Mouse (Mus musculus): ENCODE data around the gene Ppp3ca. TPM values are rescaled to one million over a fixed set of nuclear protein-coding genes. Genes with fewer than 3 reads are reported as not detected.
"Not testable (repeated sequence)": the region's sequence is repeated elsewhere in the genome, so short reads cannot be mapped to it uniquely, and the experiment has no call there.

Ppp3ca gene
- polyA plus RNA-seq, 1 experiment from 2014 or later = 145 TPM

DNA sequence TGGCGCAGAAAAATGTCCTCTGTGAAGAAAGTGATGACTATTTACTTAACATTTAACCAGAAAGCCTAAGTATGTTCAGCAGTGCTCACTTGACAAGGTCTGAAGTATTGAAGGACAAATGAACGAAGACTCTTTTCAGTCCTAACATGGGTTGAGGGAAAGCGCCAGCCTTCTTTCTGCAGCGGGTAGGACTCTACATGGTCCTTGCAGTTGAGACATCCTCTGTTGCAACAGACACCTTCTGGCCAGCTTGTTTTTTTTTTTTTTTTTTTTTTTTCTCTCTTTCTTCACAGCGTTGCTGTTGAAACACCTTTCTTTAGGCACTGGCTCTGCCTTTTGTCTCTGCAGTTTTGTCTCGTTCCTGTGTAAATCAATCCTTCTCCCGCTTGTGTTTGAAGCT lies 22.1 kb downstream of the Ppp3ca start:
- Histone ChIP-seq H3K4me2 (no peak overlapping the region), H3K4me1 (peaks cover 4% of the 10 kb centered on the region; the same call in 1 of the 2 replicates), H3K9me3 (no peaks in the 10 kb centered on the region), H3K4me3 (no peak overlapping the region), H3K27me3 (replicated peaks) (no peaks in the 10 kb centered on the region), H3K36me3 (replicated peaks) (no peaks in the 10 kb centered on the region), H3K27ac (no peak overlapping the region), H3K9ac (no peak overlapping the region)
- 81% methylated on average over 7 of the region's 7 CpGs for WGBS
- no peak for ATAC-seq (replicated peaks)

DNA sequence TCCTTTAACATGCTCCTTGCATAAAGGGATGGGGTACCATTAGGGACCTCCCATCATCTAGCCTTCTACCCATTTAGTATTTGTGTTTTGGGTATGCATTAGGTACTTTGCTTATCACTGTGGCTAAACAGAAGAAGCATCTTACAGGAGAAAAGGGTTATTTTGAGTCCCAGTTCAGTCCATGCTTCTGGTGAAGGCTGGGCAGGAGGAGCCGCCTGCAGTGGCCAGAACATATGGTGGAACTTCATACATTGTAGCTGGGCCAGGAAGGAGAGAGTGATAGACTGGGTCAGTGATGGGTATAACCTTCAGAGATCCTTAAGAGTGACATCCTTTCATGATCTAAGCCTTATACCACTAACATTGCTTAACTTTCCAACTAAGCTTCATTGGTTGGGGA lies 23.6 kb downstream of the Ppp3ca start:
- Histone ChIP-seq H3K4me1 (peaks cover 4% of the 10 kb centered on the region; the same call in 1 of the 2 replicates), H3K4me3 (no peak overlapping the region), H3K4me2 (no peak overlapping the region), H3K9me3 (no peaks in the 10 kb centered on the region), H3K27me3 (replicated peaks) (no peaks in the 10 kb centered on the region), H3K9ac (no peak overlapping the region), H3K27ac (no peak overlapping the region), H3K36me3 (replicated peaks) (no peaks in the 10 kb centered on the region)
- 100% methylated on average over 1 of the region's 1 CpGs for WGBS
- ATAC-seq (replicated peaks) = no peak

DNA sequence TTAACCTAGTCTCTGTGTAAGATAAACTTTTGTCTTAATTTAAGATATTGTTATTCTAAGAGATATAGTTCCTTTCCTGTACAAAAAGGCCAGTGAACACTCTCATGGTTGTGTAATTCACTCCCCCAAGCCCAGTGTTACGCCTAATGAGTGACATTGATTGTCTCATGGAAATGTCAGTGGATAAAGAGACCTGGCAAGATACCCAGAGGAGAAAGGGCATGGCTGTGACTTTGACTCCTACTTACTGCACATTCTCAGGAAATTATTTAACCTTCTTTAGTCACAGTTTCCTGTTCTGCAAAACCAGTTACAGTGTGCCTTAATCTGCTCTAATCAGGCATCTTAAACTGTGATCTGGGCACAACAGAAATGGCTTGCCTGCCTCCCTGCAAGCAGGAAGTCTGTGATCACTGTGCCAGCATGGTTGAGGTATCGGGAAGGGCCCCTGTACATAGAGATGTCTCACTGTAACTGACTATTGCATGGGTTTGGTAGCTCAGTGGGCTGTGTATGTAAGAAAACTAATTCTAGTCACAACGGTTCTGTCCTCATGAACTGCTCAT lies 27.8 kb downstream of the Ppp3ca start:
- Histone ChIP-seq H3K27me3 (replicated peaks) (no peaks in the 10 kb centered on the region), H3K9me3 (no peaks in the 10 kb centered on the region), H3K4me1 (no peaks in the 10 kb centered on the region), H3K27ac (no peak overlapping the region), H3K4me3 (no peak overlapping the region), H3K9ac (no peak overlapping the region), H3K4me2 (no peak overlapping the region), H3K36me3 (replicated peaks) (no peaks in the 10 kb centered on the region)
- no peak for ATAC-seq (replicated peaks)
- WGBS = 74% methylated on average over 3 of the region's 3 CpGs

DNA sequence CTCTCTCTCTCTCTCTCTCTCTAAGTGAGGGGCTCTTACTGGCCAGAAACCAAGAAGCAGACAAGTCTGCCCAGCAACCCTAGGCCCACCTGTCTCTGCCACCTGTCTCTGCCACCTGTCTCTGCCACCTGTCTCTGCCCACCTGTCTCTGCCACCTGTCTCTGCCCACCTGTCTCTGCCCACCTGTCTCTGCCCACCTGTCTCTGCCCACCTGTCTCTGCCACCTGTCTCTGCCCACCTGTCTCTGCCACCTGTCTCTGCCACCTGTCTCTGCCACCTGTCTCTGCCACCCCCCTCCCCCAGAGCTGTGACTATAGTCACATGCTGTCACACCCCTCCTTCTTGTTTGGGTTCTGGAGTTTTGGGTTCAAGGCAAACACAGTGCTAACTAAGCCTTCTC lies 29.8 kb downstream of the Ppp3ca start:
- ATAC-seq (replicated peaks); H3K27me3 ChIP-seq (replicated peaks): not testable (repeated sequence)

DNA sequence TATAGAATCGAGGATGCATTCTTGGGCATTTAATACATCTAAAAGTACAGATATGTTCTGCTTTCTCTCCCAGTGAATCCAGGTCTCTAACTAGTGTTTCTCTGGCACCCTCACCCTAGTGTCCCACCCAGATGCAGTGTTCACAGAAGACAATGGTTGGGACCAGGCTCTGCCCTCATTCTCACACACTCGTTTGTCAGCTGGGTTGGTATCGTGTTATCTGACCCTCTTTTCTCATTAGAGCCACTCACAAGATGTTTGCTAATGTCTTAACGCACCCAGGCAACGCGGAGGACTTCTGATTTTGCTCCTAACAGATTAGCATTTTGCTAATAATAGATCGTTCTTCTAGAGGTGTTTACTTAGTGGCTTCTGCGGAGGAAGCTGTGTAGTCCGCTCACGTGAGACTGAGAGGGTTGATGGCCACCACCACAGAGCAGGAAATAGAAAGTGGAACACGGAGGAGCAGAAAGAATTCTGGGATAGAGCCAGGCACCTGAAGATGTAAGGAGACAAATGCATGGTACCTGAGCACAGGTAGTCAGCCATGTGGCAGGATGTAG lies 30.6 kb downstream of the Ppp3ca start:
- Histone ChIP-seq H3K4me3 (no peak overlapping the region), H3K9ac (no peak overlapping the region), H3K4me1 (peaks cover 5% of the 10 kb centered on the region), H3K27ac (no peak overlapping the region), H3K9me3 (no peaks in the 10 kb centered on the region), H3K27me3 (replicated peaks) (no peaks in the 10 kb centered on the region), H3K4me2 (no peak overlapping the region), H3K36me3 (replicated peaks) (no peaks in the 10 kb centered on the region)
- 71% methylated on average over 11 of the region's 11 CpGs for WGBS
- ATAC-seq (replicated peaks) = no peak

More for the DNA sequence above, 29.8 kb downstream of the Ppp3ca start:
- H3K4me2 ChIP-seq; H3K36me3 ChIP-seq (replicated peaks); H3K9me3 ChIP-seq; H3K4me3 ChIP-seq; H3K9ac ChIP-seq; H3K27ac ChIP-seq; H3K4me1 ChIP-seq: not testable (repeated sequence)

DNA sequence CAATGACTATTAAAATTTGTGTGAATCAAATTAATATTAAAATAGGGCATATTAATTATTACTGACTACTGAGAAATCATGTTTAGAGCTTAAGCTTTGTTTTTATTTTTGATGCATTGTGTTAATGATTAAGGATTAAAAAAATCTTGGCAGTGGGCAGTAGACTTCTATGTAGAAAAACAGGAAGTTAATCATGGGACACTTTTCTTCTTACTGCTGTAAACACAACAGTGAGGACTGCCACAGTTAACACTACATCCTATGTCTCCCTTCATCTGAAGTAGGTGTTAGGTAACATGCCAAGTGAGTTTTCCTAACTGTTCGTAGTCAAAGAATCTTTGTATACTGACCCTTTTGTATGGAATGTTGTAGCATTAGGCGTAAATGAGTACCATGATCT lies 32.9 kb downstream of the Ppp3ca start:
- Histone ChIP-seq H3K4me1 (peaks cover 11% of the 10 kb centered on the region), H3K27ac (no peak overlapping the region), H3K4me3 (no peak overlapping the region), H3K9me3 (no peaks in the 10 kb centered on the region), H3K36me3 (replicated peaks) (no peaks in the 10 kb centered on the region), H3K27me3 (replicated peaks) (no peaks in the 10 kb centered on the region), H3K4me2 (no peak overlapping the region), H3K9ac (no peak overlapping the region)
- WGBS = 76% methylated on average over 2 of the region's 2 CpGs
- ATAC-seq (replicated peaks) = no peak

DNA sequence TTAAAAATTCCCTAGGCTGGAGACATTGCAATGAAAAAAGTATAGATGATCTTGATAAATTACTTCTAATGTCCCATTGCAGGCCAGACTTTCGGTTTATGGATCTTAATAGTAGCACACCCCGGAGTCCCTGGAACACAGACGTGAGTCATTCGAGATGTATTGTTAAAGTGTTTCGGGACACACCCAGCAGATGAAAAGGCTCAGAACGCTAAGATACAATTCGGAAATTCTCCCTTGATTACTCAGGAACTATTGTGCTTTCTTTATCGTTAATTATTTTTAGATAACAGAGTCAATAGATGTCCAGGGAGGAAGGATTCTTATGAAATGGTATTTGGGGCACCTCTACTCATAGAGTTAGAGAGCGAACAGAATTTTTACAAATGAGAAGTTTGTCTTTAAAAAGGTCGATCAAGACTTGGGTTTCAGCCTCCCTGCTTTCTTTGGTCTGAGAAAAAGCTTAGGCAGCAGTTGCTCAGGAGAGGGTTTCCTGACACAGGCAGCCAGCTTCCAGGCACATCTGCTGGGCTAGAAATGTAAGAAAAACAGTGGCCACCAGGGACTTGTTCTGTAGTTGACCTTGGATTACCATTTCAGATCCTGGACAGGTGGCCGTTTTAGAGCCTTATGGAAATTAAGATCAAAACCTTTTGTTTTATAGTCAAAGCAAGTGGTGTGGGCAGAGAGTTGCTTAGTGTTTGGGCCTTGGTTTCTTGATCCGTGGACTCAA lies 34.8 kb downstream of the Ppp3ca start:
- Histone ChIP-seq H3K4me3 (no peak overlapping the region), H3K36me3 (replicated peaks) (no peaks in the 10 kb centered on the region), H3K4me2 (no peak overlapping the region), H3K4me1 (peaks cover 11% of the 10 kb centered on the region), H3K27me3 (replicated peaks) (no peaks in the 10 kb centered on the region), H3K9me3 (no peaks in the 10 kb centered on the region), H3K27ac (no peak overlapping the region), H3K9ac (no peak overlapping the region)
- 78% methylated on average over 12 of the region's 12 CpGs for WGBS
- ATAC-seq (replicated peaks) = no peak

DNA sequence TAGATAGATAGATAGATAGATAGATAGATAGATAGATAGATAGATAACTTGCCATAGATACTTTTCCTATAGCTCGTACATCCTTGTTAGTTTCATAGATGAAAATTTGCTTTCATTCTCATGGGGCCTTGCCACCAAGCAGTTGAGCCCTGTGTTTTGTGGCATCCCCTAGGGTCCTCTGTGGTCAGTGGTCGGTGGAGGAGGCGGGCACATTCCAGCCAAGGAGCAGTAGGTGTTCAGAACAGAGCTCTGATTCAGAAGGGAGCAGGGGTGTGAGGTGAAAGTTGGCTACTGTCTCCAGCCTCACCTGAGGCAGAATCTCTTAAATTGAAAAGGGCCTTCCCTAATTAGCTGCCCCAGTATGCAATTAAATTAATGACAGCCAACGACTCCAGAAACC lies 36.1 kb downstream of the Ppp3ca start:
- Histone ChIP-seq H3K9me3 (no peaks in the 10 kb centered on the region), H3K4me1 (peaks cover 11% of the 10 kb centered on the region), H3K36me3 (replicated peaks) (no peaks in the 10 kb centered on the region), H3K27ac (no peak overlapping the region), H3K4me2 (no peak overlapping the region), H3K27me3 (replicated peaks) (no peaks in the 10 kb centered on the region), H3K9ac (no peak overlapping the region), H3K4me3 (no peak overlapping the region)
- 83% methylated on average over 4 of the region's 4 CpGs for WGBS
- no peak for ATAC-seq (replicated peaks)

DNA sequence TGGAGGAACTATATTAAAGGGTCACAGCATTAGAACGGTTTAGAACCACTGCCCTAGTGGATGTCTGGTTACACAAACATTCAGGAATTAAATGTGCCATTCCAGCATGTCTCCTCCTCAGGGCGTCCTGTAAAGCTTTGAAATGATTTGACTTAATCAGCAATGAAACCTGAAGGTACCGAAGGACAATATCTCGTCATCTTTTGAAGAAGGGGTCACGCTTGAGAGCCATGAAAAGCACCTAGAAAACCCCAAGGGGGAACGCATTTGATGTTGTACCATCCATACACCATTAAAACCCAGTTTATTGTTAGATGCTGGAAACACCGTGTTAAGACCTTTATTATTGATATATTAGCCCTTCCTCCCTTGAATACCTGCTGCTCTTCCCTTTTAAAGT lies 36.8 kb downstream of the Ppp3ca start:
- 68% methylated on average over 7 of the region's 7 CpGs for WGBS
- Histone ChIP-seq H3K9ac (no peak overlapping the region), H3K27ac (no peak overlapping the region), H3K9me3 (no peaks in the 10 kb centered on the region), H3K4me1 (peaks cover 11% of the 10 kb centered on the region), H3K4me2 (no peak overlapping the region), H3K36me3 (replicated peaks) (no peaks in the 10 kb centered on the region), H3K27me3 (replicated peaks) (no peaks in the 10 kb centered on the region), H3K4me3 (no peak overlapping the region)
- ATAC-seq (replicated peaks) = no peak

DNA sequence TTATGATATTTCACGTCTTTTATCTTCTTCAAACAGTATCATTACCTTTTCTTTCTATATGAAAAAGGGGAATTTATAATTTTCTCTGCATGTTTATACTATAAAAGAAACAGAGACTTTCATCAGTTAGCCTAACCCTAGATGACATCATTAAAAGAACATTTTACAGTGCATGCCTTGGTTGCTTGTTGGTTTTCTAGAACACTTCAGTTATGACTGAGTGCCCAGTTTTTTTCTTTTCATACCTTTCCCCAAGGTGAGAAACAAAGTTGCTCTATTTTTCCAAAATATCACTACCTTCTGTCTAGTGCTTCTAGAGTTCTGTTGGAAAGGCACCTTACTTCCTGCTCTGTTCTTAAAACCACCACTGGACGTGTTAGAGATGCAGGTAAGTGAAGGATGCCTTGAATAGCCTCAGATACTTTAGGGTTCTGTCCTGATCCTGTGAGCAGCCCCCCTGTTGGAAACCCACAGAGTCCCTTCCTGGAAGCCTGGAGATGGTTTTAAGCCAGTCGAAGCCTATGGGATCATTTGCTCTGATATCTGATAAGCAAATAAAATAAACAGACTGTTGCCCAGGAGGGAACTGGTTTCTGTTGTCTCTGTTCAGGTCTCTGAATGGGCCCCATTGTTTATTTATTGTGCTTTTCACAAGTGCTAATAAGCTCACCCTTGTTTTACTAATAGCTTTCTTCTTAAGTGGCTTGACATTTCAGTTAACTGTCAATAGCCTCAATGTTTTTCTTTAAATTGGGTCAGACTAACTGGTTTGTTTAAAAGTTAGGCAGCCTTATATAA lies 37.5 kb downstream of the Ppp3ca start:
- Histone ChIP-seq H3K9ac (no peak overlapping the region), H3K4me2 (no peak overlapping the region), H3K27me3 (replicated peaks) (no peaks in the 10 kb centered on the region), H3K27ac (no peak overlapping the region), H3K4me1 (peaks cover 11% of the 10 kb centered on the region), H3K36me3 (replicated peaks) (no peaks in the 10 kb centered on the region), H3K4me3 (no peak overlapping the region), H3K9me3 (no peaks in the 10 kb centered on the region)
- 56% methylated on average over 3 of the region's 3 CpGs for WGBS
- ATAC-seq (replicated peaks) = no peak

DNA sequence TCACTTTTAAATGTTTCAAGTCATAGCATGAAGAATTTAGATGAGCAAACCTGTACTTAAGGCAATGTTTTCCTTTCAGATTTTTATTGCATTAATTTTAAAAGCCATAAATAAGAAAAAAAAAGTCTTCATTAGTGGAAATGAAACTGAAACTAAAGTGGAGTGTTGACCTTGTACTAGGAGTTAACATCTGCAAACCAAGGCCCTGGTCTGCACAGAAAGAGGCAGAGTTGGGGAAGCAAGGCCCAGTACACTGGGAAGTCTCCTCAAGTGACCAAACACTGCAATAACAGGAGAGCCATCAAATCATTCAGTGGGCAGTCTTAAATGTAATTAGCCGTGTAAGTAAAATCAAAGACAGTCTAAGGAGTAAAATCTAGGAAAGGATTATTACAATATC lies 38.3 kb downstream of the Ppp3ca start:
- ATAC-seq (replicated peaks) = no peak
- H3K36me3 ChIP-seq (replicated peaks) = no peaks in the 10 kb centered on the region
- WGBS = 74% methylated on average over 1 of the region's 1 CpGs

DNA sequence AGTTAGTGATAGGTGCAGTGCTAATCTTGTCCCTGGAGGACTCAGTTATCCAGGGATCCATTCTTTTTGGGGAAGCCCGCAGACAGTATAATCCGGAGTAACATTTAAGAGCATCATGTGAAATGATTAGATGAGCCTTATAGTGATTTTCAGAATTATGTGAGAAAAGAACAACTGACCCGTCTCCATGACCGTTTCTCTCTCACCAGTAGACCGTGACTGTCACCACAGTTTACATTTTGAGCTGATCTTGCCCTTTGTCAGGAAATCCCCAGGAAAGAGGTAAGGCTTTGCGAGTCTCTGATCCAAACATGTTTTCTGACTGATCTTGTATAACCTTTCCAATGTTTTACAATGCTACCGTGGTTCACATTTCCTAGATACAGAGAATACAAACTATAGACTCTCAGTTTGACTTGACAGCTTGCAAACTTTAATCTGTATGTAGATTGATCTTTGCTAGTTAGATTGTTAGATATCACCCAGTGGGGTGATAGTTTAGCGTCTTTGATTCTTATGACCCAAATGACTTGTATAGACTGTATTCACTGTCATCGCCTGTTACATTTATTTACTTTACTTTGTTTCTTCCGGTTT lies 40.5 kb downstream of the Ppp3ca start:
- no peak for ATAC-seq (replicated peaks)
- 51% methylated on average over 10 of the region's 10 CpGs for WGBS

More for the DNA sequence above, 38.3 kb downstream of the Ppp3ca start:
- Histone ChIP-seq H3K27ac (no peak overlapping the region), H3K27me3 (replicated peaks) (no peaks in the 10 kb centered on the region), H3K9ac (no peak overlapping the region), H3K4me2 (no peak overlapping the region), H3K9me3 (no peaks in the 10 kb centered on the region), H3K4me3 (no peak overlapping the region), H3K4me1 (peaks cover 11% of the 10 kb centered on the region)

More for the DNA sequence above, 40.5 kb downstream of the Ppp3ca start:
- Histone ChIP-seq H3K4me2 (no peak overlapping the region), H3K27ac (no peak overlapping the region), H3K4me3 (no peak overlapping the region), H3K27me3 (replicated peaks) (no peaks in the 10 kb centered on the region), H3K36me3 (replicated peaks) (no peaks in the 10 kb centered on the region), H3K9me3 (no peaks in the 10 kb centered on the region), H3K4me1 (peaks cover 6% of the 10 kb centered on the region; the same call in 1 of the 2 replicates), H3K9ac (no peak overlapping the region)

All from midbrain, embryonic 15.5 days (tissue).